Mouse (Mus musculus): ENCODE measurements around the gene Tmem234.

DNA sequence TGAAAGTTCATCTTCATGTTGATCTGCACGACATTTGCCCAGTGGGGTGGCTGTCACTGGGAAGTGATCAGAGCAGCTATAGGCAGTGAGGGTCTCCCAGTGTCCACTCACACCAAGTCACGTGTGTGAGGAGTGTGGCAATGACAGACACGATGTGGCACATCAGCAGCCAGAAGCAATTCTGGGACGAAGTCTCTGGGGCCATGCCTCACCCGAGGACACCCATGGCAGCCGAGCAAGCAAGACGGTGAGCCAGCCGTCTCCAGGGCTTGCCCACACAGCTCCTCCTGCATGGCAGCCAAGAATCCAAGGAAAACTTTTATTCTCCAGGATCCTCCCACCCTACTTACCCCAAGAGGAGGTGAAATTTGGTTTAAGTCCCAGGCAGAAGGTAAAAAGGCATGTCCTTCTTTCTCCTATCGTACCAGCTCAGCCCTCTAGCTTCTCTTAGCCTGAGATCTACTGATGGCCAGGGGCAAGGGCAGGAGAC, 15.4 kb downstream of the Tmem234 start:
- no peak for TF ChIP-seq CTCF (IDR thresholded peaks at IDR 0.05; ENCODE audit: low read depth, low read length)
- TF ChIP-seq POLR2AphosphoS5 (IDR thresholded peaks at IDR 0.05; ENCODE audit: insufficient replicate concordance, low read depth, low read length), result no peak
- TF ChIP-seq GATA1 (IDR thresholded peaks at IDR 0.05; ENCODE audit: borderline replicate concordance, low read length), result no peak
- no peak for TF ChIP-seq TAL1 (conservative IDR thresholded peaks at IDR 0.05; ENCODE audit: low read depth, low read length)
- no peak for TF ChIP-seq GATA2 (IDR thresholded peaks at IDR 0.05; ENCODE audit: borderline replicate concordance, low read depth, low read length)

All from G1E (cell line).